Comparison of ENCODE assay signal across 19 mouse cellular contexts in the genomic region with DNA sequence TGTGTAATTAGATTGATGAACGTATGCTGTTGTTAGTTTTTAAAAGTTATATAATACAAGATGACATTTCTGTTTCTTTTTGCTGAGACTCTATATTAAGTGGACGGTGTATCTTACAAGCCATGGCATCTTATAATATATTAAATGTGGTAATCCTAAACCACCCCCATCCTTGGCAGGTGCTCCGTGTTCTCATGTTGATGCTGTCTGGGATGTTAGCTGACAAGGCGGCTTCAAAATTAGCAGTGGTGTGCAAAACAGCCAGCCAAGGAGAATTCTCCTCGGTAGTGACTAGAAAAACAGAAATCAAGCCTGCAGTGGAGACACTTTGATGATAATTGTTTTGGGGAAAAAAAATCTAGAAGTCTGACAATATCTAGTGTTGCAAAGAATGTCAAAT.
DNase-seq lines count a peak whose midpoint lies in the region.
"Had no signal": no experiment of that assay in that cellular context is flagged by ENCODE, and none has a peak within 500 bp of the region (broad histone marks: within the 10 kb centered on the region; RNA-seq: fewer than 3 reads in every experiment).

No protein-coding gene starts in this region.

- peak; percentile 14 to 49 for DNase-seq in frontal cortex, postnatal 36 days (ENCODE audit: low spot score in 2 of 2)
- no peak for DNase-seq in frontal cortex, postnatal 14 days (ENCODE audit: low spot score in 2 of 2)
- peak; percentile 40 for DNase-seq in layer of hippocampus, adult 9-11 months
- DNase-seq in layer of hippocampus, adult 9-10 months (ENCODE audit: low spot score) = no peak
- peak; percentile 70 for DNase-seq in brain, adult 2 months (ENCODE audit: low read depth, low spot score)
- DNase-seq in gastrocnemius, postnatal 10 days = peak; percentile 28
- DNase-seq in thymus, adult 18-20 months = no peak
- DNase-seq in lung, postnatal 4 days = no peak
- DNase-seq: cerebellum, adult 2 months; cerebellum, postnatal 36 days; embryo, embryonic 11 days; kidney, adult 11 months; kidney, postnatal 36 days; left cerebral cortex, postnatal 4 days; lung, embryonic 14.5 days; midbrain, embryonic 14.5 days; right cerebral cortex, postnatal 4 days; thymus, adult 2 months; thymus, postnatal 4 days had no signal

Comparison
In these comparisons a context has a peak if more than half of its experiments do, and no peak if none do; other contexts are left out.
1. DNase-seq: peak in frontal cortex, postnatal 36 days (2 of 2), layer of hippocampus, adult 9-11 months (single experiment), brain, adult 2 months (single experiment) and gastrocnemius, postnatal 10 days (single experiment); none in frontal cortex, postnatal 14 days (0 of 2), layer of hippocampus, adult 9-10 months (single experiment), thymus, adult 18-20 months (0 of 2) and lung, postnatal 4 days (0 of 2).